Mouse (Mus musculus) G1E (cell line): ENCODE measurements around the gene Rps7. TPM values are rescaled to one million over a fixed set of nuclear protein-coding genes. Genes with fewer than 3 reads are reported as not detected.

Experiments used
- ATAC-seq: 2 replicates; pipeline ENCODE4 v1.8.0; 2016; ENCODE audit warnings: mild to moderate bottlenecking; ENCODE audit not compliant: insufficient number of reproducible peaks, poor library complexity, low FRiP score, severe bottlenecking; ENCODE audit errors: extremely low read depth
- DNase-seq: peaks from one replicate; pipeline ENCODE4 v3.0.0; 2012; ENCODE audit warnings: low spot score
- H3K27me3 ChIP-seq: 2 replicates; pipeline ENCODE4 v1.6.1; 2012; ENCODE audit warnings: mild to moderate bottlenecking, low read length, inconsistent platforms; ENCODE audit not compliant: insufficient read depth
- H3K36me3 ChIP-seq: replicated peaks from 2 replicates; pipeline ENCODE3; 2012; ENCODE audit warnings: mild to moderate bottlenecking, inconsistent platforms
- H3K4me1 ChIP-seq: 2 replicates; pipeline ENCODE4 v1.6.1; 2012; ENCODE audit warnings: low read depth, low read length, inconsistent platforms, mixed read lengths; ENCODE audit not compliant: insufficient read depth
- H3K4me3 ChIP-seq: 2 replicates; pipeline ENCODE4 v1.5.1; 2012; ENCODE audit warnings: low read depth, mild to moderate bottlenecking, inconsistent platforms, low read length, moderate library complexity, mixed read lengths
- H3K9me3 ChIP-seq: replicated peaks from 2 replicates; pipeline ENCODE4 v1.6.1; 2012; ENCODE audit warnings: inconsistent platforms
- CTCF ChIP-seq: IDR thresholded peaks from 2 replicates; pipeline ENCODE4 v1.5.1; 2012; ENCODE audit warnings: low read depth, low read length, inconsistent platforms, mixed read lengths
- GATA1 ChIP-seq: IDR thresholded peaks from 2 replicates; pipeline ENCODE4 v1.6.1; 2012; ENCODE audit warnings: borderline replicate concordance, low read length, inconsistent platforms, mixed read lengths
- GATA2 ChIP-seq: IDR thresholded peaks from 2 replicates; pipeline ENCODE4 v1.6.1; 2012; ENCODE audit warnings: low read depth, low read length, inconsistent platforms, borderline replicate concordance
- POLR2AphosphoS5 ChIP-seq: IDR thresholded peaks from 2 replicates; pipeline ENCODE4 v1.6.1; 2012; ENCODE audit warnings: low read depth, low read length, inconsistent platforms; ENCODE audit not compliant: insufficient replicate concordance
- TAL1 ChIP-seq: conservative IDR thresholded peaks from 2 replicates; pipeline ENCODE4 v1.6.1; 2012; ENCODE audit warnings: low read depth, low read length, inconsistent platforms, mixed read lengths
- polyA plus RNA-seq: library from polyadenylated mRNA; stranded (reverse); fragments of >175 nt; gene quantifications from 2 replicates; pipeline ENCODE4 v1.2.3, GENCODE M21; 2012
- total RNA-seq, 2 experiments: library from RNA; stranded (forward) in 1 of 2; stranded (reverse) in 1 of 2; fragments of 200-1000 nt in 1 of 2; fragments of >200 nt in 1 of 2; fragmentation: Nextera tagmentation in 1 of 2; gene quantifications; 2 replicates each; pipeline ENCODE4 v1.2.3; 2014 to 2017

The Rps7 gene
- total and polyA plus RNA-seq, 3 experiments: 446 to 3,809 (median 1,147) TPM

DNA sequence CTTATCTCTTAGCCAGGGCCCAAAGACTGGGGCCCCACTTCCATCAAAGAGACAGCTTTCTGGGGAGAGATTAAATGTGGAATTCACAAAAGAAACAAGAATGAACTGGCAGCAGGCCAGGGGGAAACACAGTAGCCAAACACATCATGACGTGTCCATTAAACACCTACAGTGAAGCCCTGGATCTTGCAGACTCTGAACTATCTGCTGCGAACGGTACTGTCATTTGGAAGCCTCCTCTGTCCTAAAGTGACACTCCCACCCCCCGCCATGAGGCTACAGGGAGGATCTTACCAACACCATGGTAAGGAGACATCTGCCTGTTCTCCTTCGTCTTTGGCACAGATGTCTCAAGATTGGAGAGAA is 13.6 kb downstream of the Rps7 start:
- DNase-seq (no peak), ATAC-seq (no peak)
- Histone ChIP-seq H3K36me3 (no peaks in the 10 kb centered on the region), H3K9me3 (no peaks in the 10 kb centered on the region), H3K4me1 (peaks cover 14% of the 10 kb centered on the region), H3K27me3 (peaks cover 37% of the 10 kb centered on the region), H3K4me3 (no peak overlapping the region)
- TF ChIP-seq TAL1: no peak
- TF ChIP-seq POLR2AphosphoS5: no peak
- no peak for TF ChIP-seq GATA1
- TF ChIP-seq GATA2: no peak
- TF ChIP-seq CTCF: no peak

DNA sequence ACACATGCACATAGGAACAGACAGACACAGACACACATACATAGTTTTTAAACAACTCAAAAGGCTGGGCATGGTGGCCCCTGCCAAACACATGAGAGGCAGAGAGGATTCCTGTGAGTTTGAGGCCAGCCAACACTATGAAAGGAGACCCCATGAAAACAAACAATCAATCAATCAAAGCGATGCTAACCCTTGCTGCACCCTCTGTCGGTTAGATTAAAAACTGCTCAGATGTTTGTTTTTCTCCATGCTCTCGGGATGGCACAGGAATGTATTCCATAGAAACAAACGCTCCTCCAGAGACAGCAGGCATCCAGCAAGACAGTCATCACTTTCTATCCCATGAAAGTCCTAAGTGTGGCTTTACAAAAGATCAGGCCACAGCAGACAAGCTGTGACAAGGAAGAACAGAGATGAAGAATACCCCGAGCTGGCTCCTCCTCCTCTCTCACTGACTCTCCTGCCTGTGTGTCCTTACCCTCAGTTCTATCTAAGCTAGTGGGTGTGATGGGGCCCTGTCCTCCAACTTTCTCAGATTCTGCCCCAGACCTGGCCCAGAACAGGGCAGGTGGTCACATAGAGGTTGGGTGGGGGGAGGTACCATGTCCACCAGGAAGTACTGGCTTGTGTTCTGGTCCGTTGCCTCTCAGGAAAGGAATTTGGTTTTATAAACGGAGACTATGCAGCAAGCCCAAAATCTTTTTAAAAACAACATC is 14.1 kb downstream of the Rps7 start:
- Histone ChIP-seq H3K9me3 (no peaks in the 10 kb centered on the region), H3K4me3 (no peak overlapping the region), H3K36me3 (no peaks in the 10 kb centered on the region), H3K4me1 (peaks cover 14% of the 10 kb centered on the region), H3K27me3 (peaks cover 38% of the 10 kb centered on the region)
- DNase-seq: no peak
- ATAC-seq: no peak
- no peak for TF ChIP-seq GATA2
- no peak for TF ChIP-seq GATA1
- no peak for TF ChIP-seq POLR2AphosphoS5
- no peak for TF ChIP-seq TAL1
- TF ChIP-seq CTCF: no peak

DNA sequence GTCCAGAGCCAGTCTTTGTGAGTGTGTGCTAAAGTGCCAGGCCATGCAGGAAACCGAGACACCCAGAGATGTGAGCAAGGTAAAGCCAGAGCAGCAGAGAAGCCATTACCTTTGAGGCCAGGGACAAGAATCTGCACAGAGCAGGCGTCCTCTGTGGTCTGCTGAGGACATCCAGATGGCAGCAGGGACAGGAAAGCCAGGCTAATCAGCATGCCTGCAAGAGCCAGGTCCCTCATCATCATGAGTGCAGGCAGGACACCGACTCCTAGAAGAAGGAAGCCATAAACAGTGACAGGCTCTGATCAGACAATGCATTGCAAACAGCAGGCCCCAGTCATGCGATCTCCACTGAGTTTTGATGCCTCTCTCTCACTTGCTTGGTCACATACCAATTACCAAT is 18.5 kb downstream of the Rps7 start:
- DNase-seq (no peak), ATAC-seq (no peak; the same call in 1 of the 2 replicates)
- H3K36me3 ChIP-seq: no peaks in the 10 kb centered on the region
- peaks cover 9% of the 10 kb centered on the region for H3K4me1 ChIP-seq
- H3K27me3 ChIP-seq: peaks cover 32% of the 10 kb centered on the region
- TF ChIP-seq GATA2: no peak
- TF ChIP-seq POLR2AphosphoS5: no peak
- TF ChIP-seq CTCF: no peak
- TF ChIP-seq GATA1: no peak
- TF ChIP-seq TAL1: no peak
- H3K9me3 ChIP-seq: no peaks in the 10 kb centered on the region
- no peak overlapping the region for H3K4me3 ChIP-seq

DNA sequence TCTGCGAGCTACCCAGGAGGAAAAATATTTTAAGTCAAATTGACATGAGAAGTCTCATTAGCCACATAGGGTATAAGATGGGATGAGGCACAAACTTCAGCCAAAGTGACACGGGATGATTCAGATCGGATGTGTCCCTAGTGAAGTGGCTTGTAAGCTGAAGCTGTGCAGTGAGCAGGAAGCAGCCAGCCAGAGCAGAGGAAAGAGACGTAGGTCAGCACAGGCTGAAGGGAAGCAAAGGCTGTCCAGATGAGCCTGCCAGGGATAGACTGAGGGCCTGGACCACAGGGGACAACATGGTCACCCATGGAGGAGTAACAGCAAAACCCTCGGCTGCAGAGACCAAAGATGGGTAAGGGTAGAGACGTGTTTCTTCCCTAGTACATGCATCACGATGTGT is 21.4 kb downstream of the Rps7 start:
- TF ChIP-seq GATA2 (no peak), GATA1 (no peak), TAL1 (no peak), POLR2AphosphoS5 (no peak), CTCF (no peak)
- DNase-seq (no peak), ATAC-seq (no peak)
- Histone ChIP-seq H3K36me3 (no peaks in the 10 kb centered on the region), H3K27me3 (peaks cover 12% of the 10 kb centered on the region), H3K4me1 (peaks cover 2% of the 10 kb centered on the region; the same call in 1 of the 2 replicates), H3K4me3 (no peak overlapping the region), H3K9me3 (no peaks in the 10 kb centered on the region)

DNA sequence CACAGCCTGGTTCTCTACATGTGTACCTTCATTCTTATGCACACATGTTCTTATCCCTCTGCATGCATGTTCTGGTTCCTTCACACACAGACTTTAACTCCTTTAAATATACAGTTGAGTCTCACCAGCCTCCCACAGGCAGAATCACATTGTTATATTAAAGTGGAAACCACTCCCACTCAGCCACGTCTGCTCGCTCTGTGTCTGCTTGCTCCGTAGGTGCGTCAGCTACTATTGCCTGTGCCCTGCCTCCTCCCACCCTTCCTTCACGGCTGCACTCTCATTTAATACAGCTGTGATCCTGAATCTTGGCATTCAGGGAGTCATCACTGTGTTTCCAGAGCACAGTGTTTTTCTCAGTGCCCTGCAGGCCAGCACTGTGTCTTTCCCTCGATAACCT is 23.4 kb downstream of the Rps7 start:
- H3K36me3 ChIP-seq: no peaks in the 10 kb centered on the region
- H3K9me3 ChIP-seq: no peaks in the 10 kb centered on the region
- ATAC-seq (no peak), DNase-seq (no peak)
- H3K4me3 ChIP-seq: no peak overlapping the region
- peaks cover 8% of the 10 kb centered on the region; the same call in 1 of the 2 replicates for H3K27me3 ChIP-seq
- no peak for TF ChIP-seq CTCF
- TF ChIP-seq POLR2AphosphoS5: no peak
- TF ChIP-seq GATA2: no peak
- no peak for TF ChIP-seq GATA1
- no peak for TF ChIP-seq TAL1
- H3K4me1 ChIP-seq: no peaks in the 10 kb centered on the region

DNA sequence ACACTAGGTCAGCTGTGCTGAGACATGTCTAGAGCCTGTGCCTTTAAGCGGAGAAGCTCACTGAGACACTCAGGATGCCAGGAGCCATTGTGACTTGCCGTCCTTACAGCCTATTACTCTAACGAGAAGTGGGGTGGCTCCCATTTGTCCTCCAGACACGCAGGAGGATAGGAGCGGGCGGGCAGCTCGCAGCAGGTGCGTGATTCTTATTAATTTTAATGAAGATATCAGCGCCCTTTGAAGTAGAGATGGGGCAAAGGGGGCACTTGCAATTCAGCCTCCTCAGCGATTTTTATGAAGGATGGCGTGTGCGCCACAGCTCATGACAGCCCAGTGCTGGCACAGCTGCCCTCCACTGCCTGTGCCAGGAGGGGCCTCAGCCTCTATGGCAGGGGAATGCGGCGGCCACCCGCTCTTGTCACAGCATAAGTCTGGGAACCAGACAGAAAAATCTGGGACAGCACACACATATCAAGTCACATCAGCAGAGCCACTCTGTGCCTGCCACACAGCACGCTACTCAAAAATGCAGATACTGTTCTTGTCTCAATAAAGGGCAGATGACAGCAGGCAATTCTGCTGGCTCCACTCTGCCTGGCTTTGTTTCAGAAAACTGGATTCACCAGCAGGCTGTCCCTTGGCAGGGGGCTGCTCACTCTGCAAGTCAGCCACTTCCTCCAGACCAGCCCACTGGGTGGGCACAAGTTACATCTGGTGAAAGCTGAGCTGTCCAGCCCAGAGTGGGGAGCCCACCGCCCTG is 28.0 kb downstream of the Rps7 start:
- Histone ChIP-seq H3K27me3 (no peaks in the 10 kb centered on the region; the same call in 1 of the 2 replicates), H3K4me3 (no peak overlapping the region), H3K9me3 (no peaks in the 10 kb centered on the region), H3K36me3 (no peaks in the 10 kb centered on the region), H3K4me1 (no peaks in the 10 kb centered on the region)
- ATAC-seq (no peak), DNase-seq (no peak)
- TF ChIP-seq TAL1: no peak
- TF ChIP-seq CTCF: no peak
- TF ChIP-seq GATA2: no peak
- no peak for TF ChIP-seq POLR2AphosphoS5
- no peak for TF ChIP-seq GATA1
